21 mouse cellular contexts compared by ENCODE assay signal in genomic region chr10:17542104-17542846, GRCm38 (mm10).
A peak's percentile ranks its signal among the peaks of the same experiment; 100 is the strongest.
DNase-seq lines count a peak whose midpoint lies in the region; ATAC-seq and TF ChIP-seq lines count a peak whose summit lies in the region.
"Had no signal": no experiment of that assay in that cellular context is flagged by ENCODE, and none has a peak within 500 bp of the region (broad histone marks: within the 10 kb centered on the region; RNA-seq: fewer than 3 reads in every experiment).

No protein-coding gene starts in this region.

- no peaks in the 10 kb centered on the region for H3K36me3 ChIP-seq in heart, embryonic 15.5 days
- H3K36me3 ChIP-seq in ES-Bruce4 (ENCODE audit: control insufficient read depth, insufficient read depth, low read length, poor library complexity, severe bottlenecking): no peaks in the 10 kb centered on the region
- H3K36me3 ChIP-seq: embryonic facial prominence, embryonic 15.5 days; hindbrain, embryonic 10.5 days; midbrain, embryonic 13.5 days; neural tube, embryonic 13.5 days had no signal

- peaks cover 13% of the 10 kb centered on the region for H3K4me1 ChIP-seq in heart, embryonic 15.5 days (replicated peaks)
- peaks cover 2% of the 10 kb centered on the region for H3K4me1 ChIP-seq in ES-Bruce4 (ENCODE audit: control insufficient read depth, insufficient read depth, low read length)
- H3K4me1 ChIP-seq: embryonic facial prominence, embryonic 15.5 days; midbrain, embryonic 13.5 days; neural tube, embryonic 13.5 days had no signal

- TF ChIP-seq POLR2A in ES-Bruce4 (IDR thresholded peaks at IDR 0.05; ENCODE audit: insufficient read depth, low read length): no peak

- H3K27ac ChIP-seq in gastrocnemius, adult 2 months: peak overlapping the region; percentile 63
- H3K27ac ChIP-seq in heart, embryonic 15.5 days: peak overlapping the region; percentile 3
- no peak overlapping the region for H3K27ac ChIP-seq in ES-Bruce4 (ENCODE audit: insufficient read depth, low read length)
- H3K27ac ChIP-seq: embryonic facial prominence, embryonic 15.5 days; hindbrain, embryonic 10.5 days; midbrain, embryonic 13.5 days; neural tube, embryonic 13.5 days had no signal

- WGBS in heart, embryonic 15.5 days: 46% methylated on average over 8 of the region's 8 CpGs

- 0 out of 2 replicates have a peak, but pooled peaks have one; percentile 27 for TF ChIP-seq EP300 in ES-Bruce4 (IDR thresholded peaks at IDR 0.05; ENCODE audit: insufficient read depth, low read depth, low read length)

- H3K9ac ChIP-seq in heart, embryonic 15.5 days: no peak overlapping the region
- no peak overlapping the region for H3K9ac ChIP-seq in ES-Bruce4 (ENCODE audit: low read depth, poor library complexity, severe bottlenecking)
- H3K9ac ChIP-seq: embryonic facial prominence, embryonic 15.5 days; midbrain, embryonic 13.5 days; neural tube, embryonic 13.5 days had no signal

- intact Hi-C loops in gastrocnemius, adult 2 months (cut with DNase I): no loop called here
- intact Hi-C loops in gastrocnemius, postnatal 36 days (cut with DNase I): no loop called here

- H3K4me2 ChIP-seq in heart, embryonic 15.5 days: no peak overlapping the region; the same call in 1 of the 2 replicates
- H3K4me2 ChIP-seq: embryonic facial prominence, embryonic 15.5 days; midbrain, embryonic 13.5 days; neural tube, embryonic 13.5 days had no signal

- H3K9me3 ChIP-seq in heart, embryonic 15.5 days (replicated peaks): no peaks in the 10 kb centered on the region
- no peaks in the 10 kb centered on the region for H3K9me3 ChIP-seq in ES-Bruce4 (replicated peaks; ENCODE audit: control insufficient read depth, insufficient read depth, low read length, poor library complexity, severe bottlenecking)
- H3K9me3 ChIP-seq: embryonic facial prominence, embryonic 15.5 days; hindbrain, embryonic 10.5 days; midbrain, embryonic 13.5 days; neural tube, embryonic 13.5 days had no signal

- H3K27me3 ChIP-seq in heart, embryonic 15.5 days: no peaks in the 10 kb centered on the region
- no peaks in the 10 kb centered on the region for H3K27me3 ChIP-seq in ES-Bruce4 (ENCODE audit: control insufficient read depth, insufficient read depth, low read length, poor library complexity, severe bottlenecking)
- H3K27me3 ChIP-seq: embryonic facial prominence, embryonic 15.5 days; midbrain, embryonic 13.5 days; neural tube, embryonic 13.5 days had no signal

- DNase-seq in gastrocnemius, adult 2 months: no peak
- DNase-seq in gastrocnemius, postnatal 36 days: no peak
- no peak for DNase-seq in heart, postnatal 4 days
- no peak for DNase-seq in spleen, postnatal 10 days (ENCODE audit: low spot score in 2 of 2)
- DNase-seq: adrenal gland, adult 2 months; cerebellum, adult 2 months; cerebellum, postnatal 36 days; gastrocnemius, postnatal 10 days; kidney, adult 2 months; liver; right cerebral cortex, adult 18-20 months; thymus, postnatal 25 days had no signal

- H3K4me3 ChIP-seq in gastrocnemius, adult 2 months: no peak overlapping the region
- no peak overlapping the region for H3K4me3 ChIP-seq in heart, embryonic 15.5 days
- H3K4me3 ChIP-seq in ES-Bruce4 (ENCODE audit: low read depth, low read length): no peak overlapping the region
- H3K4me3 ChIP-seq: embryonic facial prominence, embryonic 15.5 days; hindbrain, embryonic 10.5 days; midbrain, embryonic 13.5 days; neural tube, embryonic 13.5 days had no signal

- TF ChIP-seq CTCF in gastrocnemius, adult 2 months (IDR thresholded peaks at IDR 0.05): no peak
- TF ChIP-seq CTCF in ES-Bruce4 (IDR thresholded peaks at IDR 0.05; ENCODE audit: low read depth, low read length): no peak

- ATAC-seq in heart, embryonic 15.5 days (replicated peaks; ENCODE audit: insufficient number of reproducible peaks, insufficient read depth, low FRiP score, low read depth): no peak
- ATAC-seq in granulocyte monocyte progenitor cell, adult 5-6 weeks (replicated peaks; ENCODE audit: poor library complexity, severe bottlenecking): peak; percentile 37; the same call in 1 of the 2 replicates
- ATAC-seq: CD4-positive, CD25-positive, alpha-beta regulatory T cell, adult 4 months; lung, postnatal 0 days; midbrain, embryonic 13.5 days had no signal
